Mouse (Mus musculus) midbrain, embryonic 11.5 days (tissue): ENCODE measurements around the gene Bri3. TPM values are rescaled to one million over a fixed set of nuclear protein-coding genes. Genes with fewer than 3 reads are reported as not detected.

ENCODE experiments used
- ATAC-seq: fragments of 200-750 bp; cut with Nextera tagmentation; 2 replicates; pipeline ENCODE4 v1.8.0; 2017; ENCODE audit warnings: moderate TSS enrichment, moderate library complexity; ENCODE audit not compliant: low FRiP score
- DNase-seq: peaks from one replicate; pipeline ENCODE4 v3.0.0; 2015; ENCODE audit warnings: low spot score; ENCODE audit errors: missing footprints
- H3K27ac ChIP-seq: fragments of 300-500 bp; sonication (generic); 2 replicates; pipeline ENCODE4 v1.5.1; 2014; ENCODE audit warnings: low read depth, low read length
- H3K27me3 ChIP-seq: fragments of 300-500 bp; sonication (generic); 2 replicates; pipeline ENCODE4 v1.6.1; 2014; ENCODE audit warnings: mild to moderate bottlenecking, low read length, moderate library complexity, mixed read lengths; ENCODE audit not compliant: control insufficient read depth, insufficient read depth
- H3K36me3 ChIP-seq: fragments of 300-500 bp; sonication (generic); 2 replicates; pipeline ENCODE4 v1.6.1; 2014; ENCODE audit warnings: mild to moderate bottlenecking, low read length, moderate library complexity, mixed read lengths; ENCODE audit not compliant: control insufficient read depth, insufficient read depth
- H3K4me1 ChIP-seq: fragments of 300-500 bp; sonication (generic); 2 replicates; pipeline ENCODE4 v1.6.1; 2014; ENCODE audit warnings: low read length; ENCODE audit not compliant: control insufficient read depth, insufficient read depth
- H3K4me2 ChIP-seq: fragments of 300-500 bp; sonication (generic); 2 replicates; pipeline ENCODE4 v1.6.1; 2014; ENCODE audit warnings: mild to moderate bottlenecking, moderate library complexity
- H3K4me3 ChIP-seq: fragments of 300-500 bp; sonication (generic); 2 replicates; pipeline ENCODE4 v1.5.1; 2014; ENCODE audit warnings: low read depth, low read length
- H3K9ac ChIP-seq: fragments of 300-500 bp; sonication (generic); 2 replicates; pipeline ENCODE4 v1.6.1; 2014; ENCODE audit warnings: low read length
- H3K9me3 ChIP-seq: fragments of 300-500 bp; sonication (generic); 2 replicates; pipeline ENCODE4 v1.6.1; 2016; ENCODE audit warnings: low read length; ENCODE audit not compliant: control insufficient read depth
- WGBS: fragments of 180-500 bp; shearing (Covaris S2); extraction: QIAGEN DNeasy Blood & Tissue Kit; methylation state at CpG from one replicate; pipeline ENCODE4 v1.1.7; 2014; 5-methylcytosine and 5-hydroxymethylcytosine counted together
- polyA plus RNA-seq: library from polyadenylated mRNA; unstranded; fragments of >200 nt; fragmentation: Nextera tagmentation; extraction: Ambion mirVana; gene quantifications from 2 replicates; pipeline ENCODE4 v1.2.1, GENCODE M21; 2014

The Bri3 gene
- polyA plus RNA-seq, 1 experiment from 2014 or later: 130 TPM

GRCm38 (mm10) chr5:144263082-144263481, 18.8 kb downstream of the Bri3 start:
- ATAC-seq (no peak), DNase-seq (no peak)
- Histone ChIP-seq H3K4me2 (no peak overlapping the region), H3K4me1 (peaks cover 14% of the 10 kb centered on the region), H3K9me3 (no peaks in the 10 kb centered on the region), H3K36me3 (peaks cover 3% of the 10 kb centered on the region; the same call in 1 of the 2 replicates), H3K4me3 (no peak overlapping the region), H3K27ac (no peak overlapping the region), H3K9ac (no peak overlapping the region), H3K27me3 (no peaks in the 10 kb centered on the region)
- WGBS: 85% methylated on average over 9 of the region's 9 CpGs

GRCm38 (mm10) chr5:144263496-144263895, 19.3 kb downstream of the Bri3 start:
- no peak for ATAC-seq
- WGBS: 87% methylated on average over 13 of the region's 13 CpGs
- no peaks in the 10 kb centered on the region for H3K9me3 ChIP-seq
- peaks cover 3% of the 10 kb centered on the region; the same call in 1 of the 2 replicates for H3K36me3 ChIP-seq
- H3K4me1 ChIP-seq: peaks cover 9% of the 10 kb centered on the region
- H3K4me3 ChIP-seq: no peak overlapping the region
- no peak overlapping the region for H3K9ac ChIP-seq
- H3K27ac ChIP-seq: no peak overlapping the region
- DNase-seq: no peak
- no peaks in the 10 kb centered on the region for H3K27me3 ChIP-seq
- no peak overlapping the region for H3K4me2 ChIP-seq

GRCm38 (mm10) chr5:144267535-144268241, 23.5 kb downstream of the Bri3 start:
- Histone ChIP-seq H3K9ac (no peak overlapping the region), H3K27ac (no peak overlapping the region), H3K9me3 (no peaks in the 10 kb centered on the region), H3K4me2 (no peak overlapping the region), H3K4me1 (no peaks in the 10 kb centered on the region), H3K36me3 (no peaks in the 10 kb centered on the region; the same call in 1 of the 2 replicates), H3K4me3 (no peak overlapping the region), H3K27me3 (no peaks in the 10 kb centered on the region)
- peak; percentile 57 for DNase-seq
- no peak for ATAC-seq
- 92% methylated on average over 8 of the region's 8 CpGs for WGBS

- 94% methylated on average over 7 of the region's 7 CpGs for WGBS
- ATAC-seq (no peak), DNase-seq (peak; percentile 64)
- H3K9ac ChIP-seq: no peak overlapping the region
- no peak overlapping the region for H3K4me2 ChIP-seq
- no peak overlapping the region for H3K27ac ChIP-seq
- no peaks in the 10 kb centered on the region for H3K4me1 ChIP-seq
- H3K4me3 ChIP-seq: no peak overlapping the region
- H3K36me3 ChIP-seq: no peaks in the 10 kb centered on the region; the same call in 1 of the 2 replicates
- no peaks in the 10 kb centered on the region for H3K27me3 ChIP-seq
- no peaks in the 10 kb centered on the region for H3K9me3 ChIP-seq
Observed at GRCm38 (mm10) chr5:144269926-144270325, 25.7 kb downstream of the Bri3 start.

DNA sequence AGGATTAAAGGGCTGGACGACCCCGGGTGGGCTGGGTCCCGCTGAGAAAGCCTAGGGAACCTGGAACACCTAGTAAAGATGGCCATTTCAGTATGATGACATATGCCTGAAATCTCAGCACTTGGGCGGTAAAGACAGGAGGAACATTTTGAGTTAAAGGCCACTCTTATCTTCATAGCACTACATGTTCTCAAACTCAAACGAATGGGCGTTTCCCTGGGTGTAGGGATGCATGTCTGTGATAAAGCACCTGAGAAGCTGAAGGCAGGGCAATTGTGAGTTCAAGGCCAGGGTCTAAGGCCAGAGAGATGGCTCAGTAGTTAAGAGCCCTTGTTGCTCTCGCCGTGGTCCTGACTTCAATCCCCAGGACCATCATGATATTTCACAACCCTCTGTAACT, 26.2 kb downstream of the Bri3 start:
- no peaks in the 10 kb centered on the region; the same call in 1 of the 2 replicates for H3K36me3 ChIP-seq
- no peak overlapping the region for H3K27ac ChIP-seq
- H3K9ac ChIP-seq: no peak overlapping the region
- H3K27me3 ChIP-seq: no peaks in the 10 kb centered on the region
- DNase-seq (peak; percentile 64), ATAC-seq (no peak)
- 94% methylated on average over 8 of the region's 8 CpGs for WGBS
- H3K4me1 ChIP-seq: no peaks in the 10 kb centered on the region
- H3K4me3 ChIP-seq: no peak overlapping the region
- no peaks in the 10 kb centered on the region for H3K9me3 ChIP-seq
- no peak overlapping the region for H3K4me2 ChIP-seq

DNA sequence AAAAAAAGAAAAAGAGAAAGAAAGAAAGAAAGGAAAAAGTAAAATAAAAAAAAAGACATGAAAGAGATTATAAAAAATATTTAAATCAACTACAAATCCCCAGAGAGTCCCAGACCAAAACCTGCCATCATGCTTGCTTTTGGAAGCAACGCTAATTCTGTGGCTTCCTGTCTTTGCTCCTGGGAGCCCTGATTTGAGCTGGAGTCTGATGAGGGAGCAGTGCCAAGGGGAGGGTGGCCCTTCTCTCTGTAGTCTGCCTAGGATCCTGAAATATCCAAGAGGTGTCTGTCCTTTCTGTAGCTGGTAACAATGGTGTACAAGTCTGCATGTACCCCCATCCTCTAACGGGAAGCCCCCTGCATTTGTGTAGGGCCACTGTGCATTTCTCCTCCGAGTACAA, 26.9 kb downstream of the Bri3 start:
- no peak overlapping the region for H3K9ac ChIP-seq
- no peaks in the 10 kb centered on the region; the same call in 1 of the 2 replicates for H3K36me3 ChIP-seq
- H3K4me3 ChIP-seq: no peak overlapping the region
- 89% methylated on average over 3 of the region's 3 CpGs for WGBS
- no peaks in the 10 kb centered on the region for H3K27me3 ChIP-seq
- no peaks in the 10 kb centered on the region for H3K9me3 ChIP-seq
- ATAC-seq: no peak
- H3K4me2 ChIP-seq: no peak overlapping the region
- H3K27ac ChIP-seq: no peak overlapping the region
- H3K4me1 ChIP-seq: no peaks in the 10 kb centered on the region
- DNase-seq: peak; percentile 39

DNA sequence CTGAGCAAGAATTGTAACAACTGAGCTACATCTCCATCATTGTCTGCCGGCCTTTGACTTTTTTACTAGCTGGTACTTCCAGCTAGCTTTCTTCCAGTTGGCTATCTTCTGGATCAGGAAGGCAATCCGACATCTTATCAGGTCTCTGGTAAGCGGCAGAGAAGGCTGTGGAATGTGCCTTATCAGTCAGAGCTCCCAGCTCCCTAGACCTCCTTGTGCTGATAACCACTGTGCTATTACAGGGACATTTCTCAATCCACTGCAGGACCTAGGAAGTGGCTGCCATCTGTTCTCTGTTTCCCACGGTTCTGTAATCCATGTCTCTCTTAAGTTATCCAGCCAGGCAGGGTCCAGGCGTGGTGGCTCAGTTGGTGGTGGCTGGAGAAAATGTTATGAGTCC, 27.5 kb downstream of the Bri3 start:
- Histone ChIP-seq H3K4me2 (no peak overlapping the region), H3K36me3 (no peaks in the 10 kb centered on the region), H3K4me1 (no peaks in the 10 kb centered on the region), H3K27ac (no peak overlapping the region), H3K4me3 (no peak overlapping the region), H3K27me3 (no peaks in the 10 kb centered on the region), H3K9ac (no peak overlapping the region), H3K9me3 (no peaks in the 10 kb centered on the region)
- ATAC-seq (no peak), DNase-seq (peak; percentile 78)
- 75% methylated on average over 5 of the region's 5 CpGs for WGBS

GRCm38 (mm10) chr5:144274904-144275303, 30.7 kb downstream of the Bri3 start:
- Histone ChIP-seq H3K27me3 (no peaks in the 10 kb centered on the region), H3K4me1 (no peaks in the 10 kb centered on the region), H3K36me3 (no peaks in the 10 kb centered on the region), H3K9me3 (no peaks in the 10 kb centered on the region), H3K27ac (no peak overlapping the region), H3K4me3 (no peak overlapping the region), H3K4me2 (no peak overlapping the region), H3K9ac (no peak overlapping the region)
- peak; percentile 37 for DNase-seq
- 72% methylated on average over 6 of the region's 6 CpGs for WGBS
- no peak for ATAC-seq

DNA sequence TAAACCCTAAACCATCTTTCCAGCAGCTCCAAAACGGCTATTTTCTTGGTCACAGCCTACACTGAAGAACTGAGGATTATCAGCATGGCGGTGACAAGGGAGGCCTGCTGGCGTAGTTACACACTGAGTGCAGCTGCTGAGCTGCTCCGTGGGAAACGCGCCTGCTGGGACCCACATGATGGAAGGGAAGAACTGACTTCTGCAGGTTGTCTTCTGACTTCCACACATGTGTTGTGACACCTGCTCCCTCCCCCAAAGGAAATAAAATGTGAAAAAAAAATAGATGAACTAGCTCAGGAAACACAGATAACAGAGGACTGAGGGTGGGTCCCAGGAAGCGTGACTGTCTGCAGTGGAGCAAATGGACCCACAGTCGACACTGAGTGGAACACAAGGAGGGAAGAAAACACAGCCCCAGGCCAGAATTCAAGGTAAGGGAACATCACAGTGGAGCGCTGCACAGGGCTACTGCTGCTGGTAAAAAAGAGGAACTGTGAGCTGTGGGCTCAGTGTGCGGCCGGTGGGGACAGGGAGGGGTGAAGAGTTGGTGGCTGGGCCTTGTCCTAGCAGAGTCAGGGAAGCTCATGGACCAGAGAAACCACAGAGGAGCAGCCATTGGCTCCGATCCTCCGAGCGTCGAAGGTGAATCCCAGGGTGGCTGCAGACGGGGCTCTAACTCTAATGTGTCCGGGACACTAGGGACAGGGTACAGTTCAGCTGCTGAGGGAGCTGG, 32.8 kb downstream of the Bri3 start:
- DNase-seq (peak; percentile 70), ATAC-seq (no peak)
- Histone ChIP-seq H3K4me1 (no peaks in the 10 kb centered on the region), H3K27ac (no peak overlapping the region), H3K9ac (no peak overlapping the region), H3K36me3 (no peaks in the 10 kb centered on the region), H3K9me3 (no peaks in the 10 kb centered on the region), H3K4me2 (no peak overlapping the region), H3K27me3 (no peaks in the 10 kb centered on the region), H3K4me3 (no peak overlapping the region)
- 88% methylated on average over 17 of the region's 17 CpGs for WGBS
